Mouse (Mus musculus) liver, embryonic 13.5 days (tissue): Measurements from ENCODE around the gene Uba1. TPM values are rescaled to one million over a fixed set of nuclear protein-coding genes. Genes with fewer than 3 reads are reported as not detected.
A peak's percentile ranks its signal among the peaks of the same experiment; 100 is the strongest.
"Not testable (repeated sequence)": the region's sequence is repeated elsewhere in the genome, so short reads cannot be mapped to it uniquely, and the experiment has no call there.

Source experiments
- ATAC-seq: fragments of 200-750 bp; cut with Nextera tagmentation; 2 replicates; pipeline ENCODE4 v1.8.0; 2017; ENCODE audit warnings: low read depth, mild to moderate bottlenecking, moderate number of reproducible peaks, moderate library complexity
- DNase-seq: peaks from one replicate; pipeline ENCODE4 v3.0.0; 2022
- H3K27ac ChIP-seq: fragments of 300-500 bp; sonication (generic); 2 replicates; pipeline ENCODE4 v1.5.1; 2015; ENCODE audit warnings: moderate library complexity, mild to moderate bottlenecking, inconsistent platforms
- H3K27me3 ChIP-seq: fragments of 300-500 bp; sonication (generic); 2 replicates; pipeline ENCODE4 v1.6.1; 2015; ENCODE audit warnings: mild to moderate bottlenecking, inconsistent platforms
- H3K36me3 ChIP-seq: fragments of 300-500 bp; sonication (generic); 2 replicates; pipeline ENCODE4 v1.6.1; 2015; ENCODE audit warnings: mild to moderate bottlenecking, inconsistent platforms
- H3K4me1 ChIP-seq: fragments of 300-500 bp; sonication (generic); replicated peaks from 2 replicates; pipeline ENCODE4 v1.6.1; 2015; ENCODE audit warnings: inconsistent platforms
- H3K4me2 ChIP-seq: fragments of 300-500 bp; sonication (generic); 2 replicates; pipeline ENCODE4 v1.6.1; 2015; ENCODE audit warnings: inconsistent platforms, mild to moderate bottlenecking, moderate library complexity
- H3K4me3 ChIP-seq: fragments of 300-500 bp; sonication (generic); replicated peaks from 2 replicates; pipeline ENCODE4 v1.5.1; 2015; ENCODE audit warnings: mild to moderate bottlenecking, inconsistent platforms
- H3K9ac ChIP-seq: fragments of 300-500 bp; sonication (generic); 2 replicates; pipeline ENCODE4 v1.6.1; 2015; ENCODE audit warnings: mild to moderate bottlenecking, inconsistent platforms
- H3K9me3 ChIP-seq: fragments of 300-500 bp; sonication (generic); replicated peaks from 2 replicates; pipeline ENCODE4 v1.6.1; 2016; ENCODE audit warnings: inconsistent platforms
- WGBS: fragments of 180-500 bp; shearing (Covaris S2); methylation state at CpG from one replicate; pipeline ENCODE4 v1.1.7; 2015; ENCODE audit not compliant: insufficient replicate concordance; 5-methylcytosine and 5-hydroxymethylcytosine counted together
- polyA plus RNA-seq: library from polyadenylated mRNA; unstranded; fragments of >200 nt; fragmentation: Nextera tagmentation; extraction: Ambion mirVana; gene quantifications from 2 replicates; pipeline ENCODE4 v1.2.1, GENCODE M21; 2015

Gene Uba1
- polyA plus RNA-seq, 1 experiment from 2014 or later = 118 TPM

- ATAC-seq, H3K4me3 ChIP-seq, H3K27ac ChIP-seq, H3K36me3 ChIP-seq, H3K9ac ChIP-seq, H3K4me1 ChIP-seq, H3K27me3 ChIP-seq, H3K9me3 ChIP-seq: not testable (repeated sequence)
- 42% methylated on average over 10 of the region's 10 CpGs for WGBS
- peak; percentile 8 for DNase-seq
- H3K4me2 ChIP-seq = peak overlapping the region; percentile 14; the same call in 1 of the 2 replicates
Measured at GRCm38 (mm10) chrX:20730048-20730447, 71.9 kb downstream of the Uba1 start.

Other genes starting within 250 kb of the Uba1 start
- gene Jade3, start 232.6 kb upstream of the Uba1 start, polyA plus RNA-seq = 6.0 and 8.4 TPM in 2 replicates
- gene Rgn, start 108.5 kb upstream of the Uba1 start, polyA plus RNA-seq = 112 and 133 TPM in 2 replicates
- 35.9 and 40.2 TPM in 2 replicates for gene Rbm10, start 40.8 kb upstream of the Uba1 start, polyA plus RNA-seq
- 158 and 169 TPM in 2 replicates for gene Ndufb11, start 40.7 kb upstream of the Uba1 start, polyA plus RNA-seq
- gene Cdk16, start 29.6 kb downstream of the Uba1 start, polyA plus RNA-seq = 32.0 and 36.7 TPM in 2 replicates
- gene Usp11, start 45.6 kb downstream of the Uba1 start, polyA plus RNA-seq = 7.3 and 8.7 TPM in 2 replicates
- gene Araf, start 139.5 kb downstream of the Uba1 start, polyA plus RNA-seq = 43.1 and 46.6 TPM in 2 replicates
- gene Timp1, start 211.8 kb downstream of the Uba1 start, polyA plus RNA-seq = 3.1 and 3.3 TPM in 2 replicates